Mouse (Mus musculus) kidney, postnatal 0 days (tissue): ENCODE data around the gene Dhx58. TPM values are rescaled to one million over a fixed set of nuclear protein-coding genes. Genes with fewer than 3 reads are reported as not detected.
"Not testable (repeated sequence)": the region's sequence is repeated elsewhere in the genome, so short reads cannot be mapped to it uniquely, and the experiment has no call there.

Experiments
- ATAC-seq: fragments of 200-750 bp; cut with Nextera tagmentation; replicated peaks from 2 replicates; pipeline ENCODE4 v1.8.0; 2017; ENCODE audit warnings: low read depth, moderate number of reproducible peaks, moderate TSS enrichment, moderate library complexity; ENCODE audit not compliant: low FRiP score
- DNase-seq: peaks from one replicate; pipeline ENCODE4 v3.0.0-alpha.2; 2016; ENCODE audit warnings: low spot score
- H3K27ac ChIP-seq: fragments of 300-500 bp; sonication (generic); 2 replicates; pipeline ENCODE4 v1.5.1; 2014; ENCODE audit warnings: mild to moderate bottlenecking
- H3K27me3 ChIP-seq: fragments of 300-500 bp; sonication (generic); 2 replicates; pipeline ENCODE4 v1.6.1; 2014; ENCODE audit warnings: low read length, mixed read lengths; ENCODE audit not compliant: insufficient read depth
- H3K36me3 ChIP-seq: fragments of 300-500 bp; sonication (generic); 2 replicates; pipeline ENCODE4 v1.6.1; 2014; ENCODE audit warnings: low read length, mixed read lengths; ENCODE audit not compliant: insufficient read depth
- H3K4me1 ChIP-seq: fragments of 300-500 bp; sonication (generic); replicated peaks from 2 replicates; pipeline ENCODE4 v1.6.1; 2014; ENCODE audit warnings: antibody characterized with exemption, low read length, mixed read lengths; ENCODE audit not compliant: insufficient read depth
- H3K4me2 ChIP-seq: fragments of 300-500 bp; sonication (generic); 2 replicates; pipeline ENCODE4 v1.6.1; 2014; ENCODE audit warnings: mild to moderate bottlenecking, low read length, moderate library complexity, mixed read lengths
- H3K4me3 ChIP-seq: fragments of 300-500 bp; sonication (generic); replicated peaks from 2 replicates; pipeline ENCODE4 v1.5.1; 2014; ENCODE audit warnings: low read depth, low read length
- H3K9ac ChIP-seq: fragments of 300-500 bp; sonication (generic); 2 replicates; pipeline ENCODE4 v1.6.1; 2014; ENCODE audit warnings: low read depth, low read length
- H3K9me3 ChIP-seq: fragments of 300-500 bp; sonication (generic); replicated peaks from 2 replicates; pipeline ENCODE4 v1.6.1; 2016; ENCODE audit warnings: low read length, inconsistent platforms, mixed read lengths
- CTCF ChIP-seq: IDR thresholded peaks from 2 replicates; pipeline ENCODE4 v1.5.1; 2016; ENCODE audit warnings: antibody characterized with exemption, low read depth, mild to moderate bottlenecking, moderate library complexity
- WGBS: fragments of 180-500 bp; shearing (Covaris S2); extraction: QIAGEN DNeasy Blood & Tissue Kit; methylation state at CpG from one replicate; pipeline ENCODE4 v1.1.7; 2014; 5-methylcytosine and 5-hydroxymethylcytosine counted together
- polyA plus RNA-seq: library from polyadenylated mRNA; unstranded; fragments of >200 nt; fragmentation: Nextera tagmentation; extraction: Ambion mirVana; gene quantifications from 2 replicates; pipeline ENCODE4 v1.2.1, GENCODE M21; 2015

Dhx58 gene
- polyA plus RNA-seq, 1 experiment from 2014 or later = 3.3 TPM

GRCm38 (mm10) chr11:100671049-100671448 is 33.0 kb downstream of the Dhx58 start:
- ATAC-seq (no peak), DNase-seq (no peak)
- Histone ChIP-seq H3K27ac (no peak overlapping the region), H3K4me3 (no peak overlapping the region), H3K4me1 (no peaks in the 10 kb centered on the region), H3K27me3 (no peaks in the 10 kb centered on the region), H3K36me3 (no peaks in the 10 kb centered on the region), H3K9me3 (no peaks in the 10 kb centered on the region), H3K4me2 (no peak overlapping the region), H3K9ac (no peak overlapping the region)
- WGBS = 65% methylated on average over 1 of the region's 1 CpGs
- TF ChIP-seq CTCF = no peak

- Histone ChIP-seq H3K36me3 (no peaks in the 10 kb centered on the region), H3K9me3 (no peaks in the 10 kb centered on the region), H3K27me3 (no peaks in the 10 kb centered on the region), H3K4me2 (no peak overlapping the region), H3K4me3 (no peak overlapping the region), H3K27ac (no peak overlapping the region), H3K4me1 (0 out of 2 replicates have a peak, but pooled peaks cover 3% of the 10 kb centered on the region), H3K9ac (no peak overlapping the region)
- WGBS = 33% methylated on average over 10 of the region's 10 CpGs
- TF ChIP-seq CTCF = no peak
- DNase-seq (no peak), ATAC-seq (no peak)
Measured at GRCm38 (mm10) chr11:100659806-100660205, 44.3 kb downstream of the Dhx58 start.

- peak; percentile 44 for DNase-seq
- no peak overlapping the region for H3K27ac ChIP-seq
- TF ChIP-seq CTCF = no peak
Measured at GRCm38 (mm10) chr11:100656458-100656857, 47.6 kb downstream of the Dhx58 start.

GRCm38 (mm10) chr11:100655589-100655988 is 48.5 kb downstream of the Dhx58 start:
- H3K4me2 ChIP-seq = not testable (repeated sequence)

More at GRCm38 (mm10) chr11:100656458-100656857, 47.6 kb downstream of the Dhx58 start:
- Histone ChIP-seq H3K36me3 (no peaks in the 10 kb centered on the region), H3K9me3 (no peaks in the 10 kb centered on the region), H3K4me2 (no peak overlapping the region), H3K4me1 (0 out of 2 replicates have a peak, but pooled peaks cover 3% of the 10 kb centered on the region), H3K27me3 (no peaks in the 10 kb centered on the region), H3K4me3 (no peak overlapping the region), H3K9ac (no peak overlapping the region)
- 6% methylated on average over 6 of the region's 6 CpGs for WGBS
- no peak for ATAC-seq

GRCm38 (mm10) chr11:100651748-100652147 is 52.3 kb downstream of the Dhx58 start:
- H3K4me1 ChIP-seq = 0 out of 2 replicates have a peak, but pooled peaks cover 5% of the 10 kb centered on the region
- no peak overlapping the region for H3K4me3 ChIP-seq
- H3K4me2 ChIP-seq = no peak overlapping the region
- no peaks in the 10 kb centered on the region for H3K9me3 ChIP-seq
- H3K36me3 ChIP-seq = no peaks in the 10 kb centered on the region
- DNase-seq = no peak
- H3K27me3 ChIP-seq = no peaks in the 10 kb centered on the region
- H3K27ac ChIP-seq = no peak overlapping the region
- no peak overlapping the region for H3K9ac ChIP-seq
- 22% methylated on average over 3 of the region's 3 CpGs for WGBS
- no peak for ATAC-seq
- no peak for TF ChIP-seq CTCF

More at GRCm38 (mm10) chr11:100655589-100655988, 48.5 kb downstream of the Dhx58 start:
- 57% methylated on average over 2 of the region's 3 CpGs for WGBS
- TF ChIP-seq CTCF = peak; percentile 45
- not testable (repeated sequence) for H3K9ac ChIP-seq, H3K9me3 ChIP-seq, H3K4me3 ChIP-seq, H3K36me3 ChIP-seq, H3K4me1 ChIP-seq, ATAC-seq, H3K27ac ChIP-seq, H3K27me3 ChIP-seq, DNase-seq

- H3K4me1 ChIP-seq = 0 out of 2 replicates have a peak, but pooled peaks cover 5% of the 10 kb centered on the region
- no peak for TF ChIP-seq CTCF
- no peak overlapping the region for H3K4me3 ChIP-seq
- no peaks in the 10 kb centered on the region for H3K27me3 ChIP-seq
- H3K4me2 ChIP-seq = no peak overlapping the region
- no peaks in the 10 kb centered on the region for H3K36me3 ChIP-seq
- 15% methylated on average over 8 of the region's 8 CpGs for WGBS
- ATAC-seq (no peak), DNase-seq (no peak)
- no peaks in the 10 kb centered on the region for H3K9me3 ChIP-seq
- no peak overlapping the region for H3K9ac ChIP-seq
- H3K27ac ChIP-seq = no peak overlapping the region
Measured at GRCm38 (mm10) chr11:100651205-100651604, 52.9 kb downstream of the Dhx58 start.

GRCm38 (mm10) chr11:100648405-100648804 is 55.7 kb downstream of the Dhx58 start:
- Histone ChIP-seq H3K9ac (no peak overlapping the region), H3K36me3 (no peaks in the 10 kb centered on the region), H3K27me3 (no peaks in the 10 kb centered on the region), H3K9me3 (no peaks in the 10 kb centered on the region), H3K27ac (no peak overlapping the region), H3K4me1 (0 out of 2 replicates have a peak, but pooled peaks cover 5% of the 10 kb centered on the region), H3K4me2 (no peak overlapping the region), H3K4me3 (no peak overlapping the region)
- ATAC-seq (no peak), DNase-seq (no peak)
- whole genome bisulfite sequencing = 85% methylated on average over 8 of the region's 8 CpGs
- no peak for TF ChIP-seq CTCF
